Mouse (Mus musculus): ENCODE data around the gene Hnf4a. TPM values are rescaled to one million over a fixed set of nuclear protein-coding genes. Genes with fewer than 3 reads are reported as not detected.
"Not testable (repeated sequence)": the region's sequence is repeated elsewhere in the genome, so short reads cannot be mapped to it uniquely, and the experiment has no call there.

The Hnf4a gene
- polyA plus RNA-seq, 1 experiment from 2014 or later: 0.07 TPM

GRCm38 (mm10) chr2:163615906-163616651, 109.5 kb downstream of the Hnf4a start:
- 89% methylated on average over 4 of the region's 4 CpGs for whole genome bisulfite sequencing
- no peak for ATAC-seq (ENCODE audit: borderline replicate concordance, extremely low read depth, low FRiP score, low TSS enrichment)
- Histone ChIP-seq H3K9me3 (no peaks in the 10 kb centered on the region), H3K4me2 (no peak overlapping the region), H3K36me3 (peaks cover 69% of the 10 kb centered on the region), H3K27ac (no peak overlapping the region), H3K9ac (no peak overlapping the region), H3K27me3 (no peaks in the 10 kb centered on the region), H3K4me1 (no peaks in the 10 kb centered on the region), H3K4me3 (no peak overlapping the region)

- no peaks in the 10 kb centered on the region for H3K27me3 ChIP-seq
- H3K4me3 ChIP-seq: no peak overlapping the region
- H3K4me2 ChIP-seq: no peak overlapping the region
- no peak overlapping the region for H3K27ac ChIP-seq
- no peak overlapping the region for H3K9ac ChIP-seq
- ATAC-seq (ENCODE audit: borderline replicate concordance, extremely low read depth, low FRiP score, low TSS enrichment): no peak
- 75% methylated on average over 3 of the region's 3 CpGs for WGBS
- no peaks in the 10 kb centered on the region for H3K4me1 ChIP-seq
- peaks cover 70% of the 10 kb centered on the region for H3K36me3 ChIP-seq
- H3K9me3 ChIP-seq: no peaks in the 10 kb centered on the region
These were observed 110.1 kb downstream of the Hnf4a start for GRCm38 (mm10) chr2:163616652-163617227.

GRCm38 (mm10) chr2:163617232-163617863, 110.7 kb downstream of the Hnf4a start:
- Histone ChIP-seq H3K9ac (no peak overlapping the region), H3K27ac (no peak overlapping the region), H3K27me3 (no peaks in the 10 kb centered on the region), H3K9me3 (no peaks in the 10 kb centered on the region), H3K4me3 (no peak overlapping the region), H3K36me3 (peaks cover 72% of the 10 kb centered on the region), H3K4me1 (no peaks in the 10 kb centered on the region), H3K4me2 (no peak overlapping the region)
- ATAC-seq (ENCODE audit: borderline replicate concordance, extremely low read depth, low FRiP score, low TSS enrichment): no peak
- 65% methylated on average over 3 of the region's 3 CpGs for WGBS

GRCm38 (mm10) chr2:163617874-163618273, 111.3 kb downstream of the Hnf4a start:
- H3K9ac ChIP-seq: no peak overlapping the region
- H3K36me3 ChIP-seq: peaks cover 75% of the 10 kb centered on the region
- H3K27me3 ChIP-seq: no peaks in the 10 kb centered on the region
- H3K4me2 ChIP-seq: no peak overlapping the region
- ATAC-seq (ENCODE audit: borderline replicate concordance, extremely low read depth, low FRiP score, low TSS enrichment): no peak
- no peak overlapping the region for H3K4me3 ChIP-seq
- H3K9me3 ChIP-seq: no peaks in the 10 kb centered on the region
- no peak overlapping the region for H3K27ac ChIP-seq
- WGBS: 84% methylated on average over 4 of the region's 4 CpGs
- no peaks in the 10 kb centered on the region for H3K4me1 ChIP-seq

GRCm38 (mm10) chr2:163620451-163620850, 113.8 kb downstream of the Hnf4a start:
- Histone ChIP-seq H3K9ac (no peak overlapping the region), H3K4me3 (no peak overlapping the region), H3K9me3 (no peaks in the 10 kb centered on the region), H3K4me1 (no peaks in the 10 kb centered on the region), H3K27ac (no peak overlapping the region), H3K27me3 (no peaks in the 10 kb centered on the region), H3K4me2 (no peak overlapping the region), H3K36me3 (peaks cover 72% of the 10 kb centered on the region)
- peak; percentile 57; the same call in 1 of the 2 replicates for ATAC-seq (ENCODE audit: borderline replicate concordance, extremely low read depth, low FRiP score, low TSS enrichment)
- 59% methylated on average over 8 of the region's 8 CpGs for WGBS

- H3K4me2 ChIP-seq; H3K4me1 ChIP-seq; H3K9ac ChIP-seq; H3K27me3 ChIP-seq; H3K27ac ChIP-seq; H3K4me3 ChIP-seq; ATAC-seq (ENCODE audit: borderline replicate concordance, extremely low read depth, low FRiP score, low TSS enrichment); H3K9me3 ChIP-seq: not testable (repeated sequence)
- peaks cover 74% of the 10 kb centered on the region for H3K36me3 ChIP-seq
- 84% methylated on average over 3 of the region's 3 CpGs for WGBS
These were observed 114.8 kb downstream of the Hnf4a start for GRCm38 (mm10) chr2:163621401-163621800.

Other genes starting within 250 kb of the Hnf4a start
- 6.9 and 7.7 TPM in 2 replicates for gene Jph2, start 108.8 kb upstream of the Hnf4a start, polyA plus RNA-seq (2015; fragmentation: Nextera tagmentation; extraction: Ambion mirVana)
- 90.1 and 94.5 TPM in 2 replicates for gene Oser1, start 82.1 kb upstream of the Hnf4a start, polyA plus RNA-seq (2015; fragmentation: Nextera tagmentation; extraction: Ambion mirVana)
- gene Gdap1l1, start 68.3 kb upstream of the Hnf4a start, polyA plus RNA-seq (2015; fragmentation: Nextera tagmentation; extraction: Ambion mirVana): 0.62 and 1.3 TPM in 2 replicates
- 9.7 and 10.1 TPM in 2 replicates for gene Fitm2, start 34.2 kb upstream of the Hnf4a start, polyA plus RNA-seq (2015; fragmentation: Nextera tagmentation; extraction: Ambion mirVana)
- gene R3hdml, start 14.5 kb upstream of the Hnf4a start, polyA plus RNA-seq (2015; fragmentation: Nextera tagmentation; extraction: Ambion mirVana): 0.14 TPM in 1 of 2 replicates, not detected in the other
- 29.7 and 30.4 TPM in 2 replicates for gene Ttpal, start 95.5 kb downstream of the Hnf4a start, polyA plus RNA-seq (2015; fragmentation: Nextera tagmentation; extraction: Ambion mirVana)
- gene Serinc3, start 138.3 kb downstream of the Hnf4a start, polyA plus RNA-seq (2015; fragmentation: Nextera tagmentation; extraction: Ambion mirVana): 55.8 and 59.1 TPM in 2 replicates
- 134 TPM in 2 replicates for gene Pkig, start 151.6 kb downstream of the Hnf4a start, polyA plus RNA-seq (2015; fragmentation: Nextera tagmentation; extraction: Ambion mirVana)
- 9.4 and 11.4 TPM in 2 replicates for gene Ada, start 243.4 kb downstream of the Hnf4a start, polyA plus RNA-seq (2015; fragmentation: Nextera tagmentation; extraction: Ambion mirVana)

All from lung, embryonic 15.5 days (tissue).